Mouse (Mus musculus) kidney, adult 11 months (tissue): ENCODE measurements at regions not wholly inside any gene's neighbourhood (a gene's known extent, or its start where the extent isn't known, plus 50 kb on each side); places are given as distances from the start of the nearest gene placed in this dataset.

Source experiments
- DNase-seq: peaks from one replicate; pipeline ENCODE4 v3.0.0; 2022

- DNase-seq: no peak
Observed at GRCm38 (mm10) chr1:55807028-55807427, 401.3 kb downstream of the Plcl1 start.

- DNase-seq: no peak
Observed at GRCm38 (mm10) chr1:55808724-55809519, 403.2 kb downstream of the Plcl1 start.

- no peak for DNase-seq
Observed at GRCm38 (mm10) chr1:55812486-55812885, 406.8 kb downstream of the Plcl1 start.

- no peak for DNase-seq
Observed at GRCm38 (mm10) chr1:55820866-55821500, 415.3 kb downstream of the Plcl1 start.

- no peak for DNase-seq
Observed at GRCm38 (mm10) chr1:55822599-55822998, 416.9 kb downstream of the Plcl1 start.

GRCm38 (mm10) chr1:55827191-55827590 lies 421.5 kb downstream of the Plcl1 start:
- no peak for DNase-seq

GRCm38 (mm10) chr1:55835281-55835680 lies 429.6 kb downstream of the Plcl1 start:
- DNase-seq: no peak

- DNase-seq: no peak
Observed at GRCm38 (mm10) chr1:55836750-55837149, 431.0 kb downstream of the Plcl1 start.

GRCm38 (mm10) chr1:55837366-55837765 lies 431.6 kb downstream of the Plcl1 start:
- DNase-seq: no peak

GRCm38 (mm10) chr1:55838168-55838567 lies 432.4 kb downstream of the Plcl1 start:
- peak; percentile 15 for DNase-seq

GRCm38 (mm10) chr1:55848806-55849205 lies 443.1 kb downstream of the Plcl1 start:
- DNase-seq: peak; percentile 5

GRCm38 (mm10) chr1:55852354-55852753 lies 446.6 kb downstream of the Plcl1 start:
- no peak for DNase-seq

- DNase-seq: no peak
Observed at GRCm38 (mm10) chr1:55859113-55859512, 453.4 kb downstream of the Plcl1 start.

- DNase-seq: no peak
Observed at GRCm38 (mm10) chr1:55863113-55863512, 457.4 kb downstream of the Plcl1 start.

- DNase-seq: no peak
Observed at GRCm38 (mm10) chr1:55865274-55865673, 459.6 kb downstream of the Plcl1 start.

GRCm38 (mm10) chr1:55866677-55867076 lies 461.0 kb downstream of the Plcl1 start:
- DNase-seq: no peak

GRCm38 (mm10) chr1:55873583-55873982 lies 467.9 kb downstream of the Plcl1 start:
- no peak for DNase-seq

- peak; percentile 26 for DNase-seq
Observed at GRCm38 (mm10) chr1:55874143-55874867, 468.6 kb downstream of the Plcl1 start.

- no peak for DNase-seq
Observed at GRCm38 (mm10) chr1:55874868-55875144, 469.1 kb downstream of the Plcl1 start.

- no peak for DNase-seq
Observed at GRCm38 (mm10) chr1:55884576-55884975, 478.9 kb downstream of the Plcl1 start.

GRCm38 (mm10) chr1:55886383-55887070 lies 480.8 kb downstream of the Plcl1 start:
- peak; percentile 7 for DNase-seq

GRCm38 (mm10) chr1:55887386-55887785 lies 481.7 kb downstream of the Plcl1 start:
- peak; percentile 39 for DNase-seq

- no peak for DNase-seq
Observed at GRCm38 (mm10) chr1:55888711-55889366, 483.1 kb downstream of the Plcl1 start.
